Mouse (Mus musculus) inflammation-experienced regulatory T-cells (primary cell): ENCODE measurements around the gene Smagp. TPM values are rescaled to one million over a fixed set of nuclear protein-coding genes. Genes with fewer than 3 reads are reported as not detected.

Experiments used
- polyA plus RNA-seq, 2 experiments: library from polyadenylated mRNA; unstranded; fragments of 100-300 nt; shearing (Covaris generic); gene quantifications; one replicate each; pipeline ENCODE4 v1.2.1; 2017

Gene Smagp
- polyA plus RNA-seq = 1 to 10 TPM in 1 of 2 experiments, under 1 TPM in 1; 0.82 to 1.4 TPM

GRCm38 (mm10) chr15:100636700-100637501 is at the start of gene Smagp:
Gene Smagp, minus strand, starts transcription at chr15:100636940.

DNA sequence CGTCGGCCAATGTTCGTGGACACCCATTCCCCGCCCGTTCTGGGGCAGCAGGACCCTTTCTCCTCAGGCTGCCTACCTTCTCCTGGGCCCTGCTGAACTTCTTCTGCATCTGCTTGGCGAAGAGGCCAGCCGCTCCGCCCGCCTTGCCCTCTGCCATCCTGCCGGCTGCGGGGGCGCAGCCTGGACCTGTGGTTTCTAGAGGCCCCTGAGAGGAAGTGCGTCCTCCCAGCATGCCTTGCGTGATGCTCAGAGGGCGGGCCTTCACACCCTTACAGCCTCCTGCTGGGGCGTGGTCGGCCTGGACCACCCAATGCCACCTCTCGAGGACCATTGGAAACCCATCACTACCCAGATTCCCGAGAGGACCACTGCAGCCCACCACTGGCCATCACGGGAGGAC is 32.6 kb upstream of the Smagp start, which contains the start of gene Bin2:
Bin2 (minus strand) TSS at position 217 of the 400 bp plus-strand sequence.

GRCm38 (mm10) chr15:100614996-100615824 is 21.5 kb downstream of the Smagp start, which contains the start of gene Dazap2:
Gene Dazap2, plus strand, starts transcription at chr15:100615349.

DNA sequence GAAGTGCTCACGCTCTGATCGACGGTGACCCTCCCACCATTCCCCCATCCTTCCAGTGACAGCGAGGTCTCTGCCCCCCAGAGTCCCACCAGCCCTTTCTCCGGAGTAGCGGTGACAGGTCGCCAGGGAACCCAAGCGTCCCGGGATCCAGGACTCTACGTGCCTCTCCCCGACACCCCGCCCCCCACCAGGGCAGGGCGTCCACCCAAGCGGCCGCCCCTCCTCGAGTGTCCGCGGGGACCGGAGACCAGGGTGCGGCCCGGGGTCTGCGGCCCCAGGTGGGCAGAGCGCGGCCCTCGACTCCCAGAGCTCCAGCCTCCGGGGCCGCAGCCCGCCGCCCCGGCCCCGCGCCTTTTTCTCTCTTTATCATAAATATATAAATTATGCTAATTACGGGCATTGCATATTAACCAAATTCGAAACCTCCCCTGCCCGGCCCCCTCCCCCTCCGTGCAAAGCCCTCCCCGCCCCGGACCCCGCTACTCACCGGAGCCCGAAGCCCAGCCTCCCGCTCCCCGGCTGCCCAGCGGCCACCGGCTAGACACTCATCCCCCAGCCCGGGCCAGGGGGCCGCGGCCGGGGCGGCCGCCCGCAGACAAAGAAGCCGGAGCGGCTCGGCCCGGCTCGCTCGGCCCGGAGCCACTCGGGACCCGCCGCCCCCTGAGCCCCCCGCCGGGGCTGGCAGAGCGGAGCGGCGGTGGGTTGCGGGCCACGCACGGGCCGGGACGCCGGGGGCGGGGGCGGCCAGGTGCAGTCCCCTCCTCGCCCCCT is 37.3 kb downstream of the Smagp start, which contains the start of gene Pou6f1:
Pou6f1 (minus strand) TSS at position 709 of the 771 bp plus-strand sequence.

Other genes starting within 250 kb of the Smagp start
- 1 to 10 TPM in 1 of 2 experiments, under 1 TPM in 1; 0.68 to 2.5 TPM for gene Gm5475, start 214.8 kb downstream of the Smagp start, polyA plus RNA-seq
- gene Slc11a2, start 211.9 kb downstream of the Smagp start, polyA plus RNA-seq = 10 to 100 TPM; 23.2 to 36.7 TPM
- 10 to 100 TPM; 38.1 to 40.7 TPM for gene Letmd1, start 167.9 kb downstream of the Smagp start, polyA plus RNA-seq
- 1 to 10 TPM; 4.3 to 8.5 TPM for gene Csrnp2, start 141.5 kb downstream of the Smagp start, polyA plus RNA-seq
- 10 to 100 TPM in 1 of 2 experiments, 1 to 10 TPM in 1; 10.0 to 10.5 TPM for gene Tfcp2, start 84.9 kb downstream of the Smagp start, polyA plus RNA-seq
- 10 to 100 TPM; 20.7 to 34.9 TPM for gene Pou6f1, start 37.0 kb downstream of the Smagp start, polyA plus RNA-seq
- gene Dazap2, start 21.6 kb downstream of the Smagp start, polyA plus RNA-seq = 100 to 1,000 TPM; 557 to 627 TPM
- gene Bin2, start 32.6 kb upstream of the Smagp start, polyA plus RNA-seq = 100 to 1,000 TPM; 640 to 761 TPM
- gene Cela1, start 51.0 kb upstream of the Smagp start, polyA plus RNA-seq = 10 to 100 TPM in 1 of 2 experiments, 1 to 10 TPM in 1; 4.3 to 14.3 TPM
- 100 to 1,000 TPM; 148 to 178 TPM for gene Galnt6, start 92.4 kb upstream of the Smagp start, polyA plus RNA-seq
- gene Slc4a8, start 124.8 kb upstream of the Smagp start, polyA plus RNA-seq = 10 to 100 TPM; 12.1 to 17.9 TPM
- 1 to 10 TPM in 1 of 2 experiments, under 1 TPM in 1; 0.22 to 4.1 TPM for gene Scn8a, start 232.9 kb upstream of the Smagp start, polyA plus RNA-seq